Mouse (Mus musculus) NIH3T3 (cell line): ENCODE results near the gene Pmepa1.

Experiments
- DNase-seq: peaks from one replicate; pipeline ENCODE4 v3.0.0-alpha.2; 2012; ENCODE audit warnings: low read depth

Gene Pmepa1

DNA sequence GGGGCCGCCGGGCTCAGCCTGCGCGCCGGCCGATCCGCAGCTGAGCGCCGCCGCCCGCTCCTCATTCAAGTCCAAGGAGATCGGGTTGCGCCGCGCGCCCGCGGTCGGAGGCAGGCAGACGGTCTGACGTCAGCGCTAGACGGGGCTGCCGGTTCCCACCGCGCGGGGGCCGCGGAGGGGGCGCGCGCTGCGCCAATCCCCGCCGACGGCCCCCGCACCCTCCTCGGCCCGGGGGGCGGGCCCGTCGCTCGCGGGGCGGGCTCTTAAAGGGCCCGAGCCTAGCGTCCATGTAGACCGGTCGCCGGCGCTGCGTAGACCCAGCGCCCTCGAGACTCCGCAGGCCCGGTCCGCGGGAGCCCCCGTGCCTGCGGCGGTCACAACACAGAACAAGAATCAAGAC is at the start of gene Pmepa1:
Gene Pmepa1 (minus strand): TSS at position 125 of the 400 bp plus-strand sequence.
- peak; percentile 97 for DNase-seq

DNA sequence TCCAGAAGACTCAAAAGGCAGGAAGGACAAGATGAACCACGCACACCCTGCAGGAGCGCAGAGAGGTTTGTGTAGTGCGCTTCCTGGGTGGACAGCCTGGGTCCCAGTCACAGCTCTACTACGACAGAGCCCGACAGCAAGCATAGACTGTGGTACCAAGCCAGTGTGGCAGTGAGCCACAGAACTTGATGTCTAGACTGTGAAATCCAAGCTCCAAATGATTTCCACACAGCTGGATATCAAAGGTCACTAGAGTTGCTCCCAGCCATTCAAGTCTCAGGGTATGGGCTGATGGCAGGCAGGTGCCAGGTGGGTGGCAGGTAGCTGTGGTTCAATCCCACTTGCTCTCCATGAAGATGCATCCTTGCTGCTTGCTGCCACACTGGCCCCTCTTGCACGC is 45.4 kb upstream of the Pmepa1 start:
- no peak for DNase-seq

- DNase-seq: no peak
These were observed 44.9 kb upstream of the Pmepa1 start for GRCm38 (mm10) chr2:173321194-173321593.

DNA sequence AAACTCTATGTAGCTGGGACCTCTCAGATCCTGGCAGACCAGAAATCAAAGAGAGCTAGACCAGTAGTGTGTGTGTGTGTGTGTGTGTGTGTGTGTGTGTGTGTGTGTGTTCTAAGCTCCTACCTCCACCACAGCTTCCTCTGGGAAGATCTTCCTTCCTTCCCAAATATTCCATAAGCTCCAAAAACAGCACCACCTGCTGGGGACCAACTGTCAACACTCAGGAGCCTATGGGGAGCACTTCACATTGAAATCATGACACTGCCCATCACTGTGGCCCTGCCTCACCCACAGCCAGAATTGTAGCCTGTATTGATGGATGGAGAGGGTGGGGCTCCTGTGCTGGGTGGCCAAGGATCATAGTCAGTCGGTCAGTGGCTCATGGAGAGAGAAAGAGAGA is 38.0 kb upstream of the Pmepa1 start:
- no peak for DNase-seq

- no peak for DNase-seq
These were observed 32.2 kb upstream of the Pmepa1 start for GRCm38 (mm10) chr2:173308486-173308885.

- DNase-seq: no peak
These were observed 31.7 kb upstream of the Pmepa1 start for GRCm38 (mm10) chr2:173307984-173308383.

DNA sequence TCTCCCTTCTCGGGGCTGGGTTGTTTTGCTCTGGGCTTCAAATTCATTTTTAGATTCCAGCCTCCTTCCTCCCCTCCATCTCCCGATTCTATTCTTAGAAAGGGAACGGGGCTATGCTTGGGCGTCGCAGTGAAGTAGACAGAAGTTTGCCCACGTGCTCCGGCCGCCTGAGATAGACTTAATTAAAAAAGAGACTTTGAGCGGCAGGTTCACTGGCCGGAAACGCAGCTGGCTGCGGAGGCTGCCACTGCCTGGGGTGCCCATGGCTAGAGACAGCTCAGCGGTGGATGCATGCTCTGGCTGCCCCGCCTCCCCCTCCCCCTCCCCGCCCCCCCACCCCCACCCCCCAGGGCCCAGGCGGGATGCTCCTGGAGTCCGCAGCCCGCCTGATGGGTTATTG is 31.2 kb upstream of the Pmepa1 start:
- DNase-seq: no peak

DNA sequence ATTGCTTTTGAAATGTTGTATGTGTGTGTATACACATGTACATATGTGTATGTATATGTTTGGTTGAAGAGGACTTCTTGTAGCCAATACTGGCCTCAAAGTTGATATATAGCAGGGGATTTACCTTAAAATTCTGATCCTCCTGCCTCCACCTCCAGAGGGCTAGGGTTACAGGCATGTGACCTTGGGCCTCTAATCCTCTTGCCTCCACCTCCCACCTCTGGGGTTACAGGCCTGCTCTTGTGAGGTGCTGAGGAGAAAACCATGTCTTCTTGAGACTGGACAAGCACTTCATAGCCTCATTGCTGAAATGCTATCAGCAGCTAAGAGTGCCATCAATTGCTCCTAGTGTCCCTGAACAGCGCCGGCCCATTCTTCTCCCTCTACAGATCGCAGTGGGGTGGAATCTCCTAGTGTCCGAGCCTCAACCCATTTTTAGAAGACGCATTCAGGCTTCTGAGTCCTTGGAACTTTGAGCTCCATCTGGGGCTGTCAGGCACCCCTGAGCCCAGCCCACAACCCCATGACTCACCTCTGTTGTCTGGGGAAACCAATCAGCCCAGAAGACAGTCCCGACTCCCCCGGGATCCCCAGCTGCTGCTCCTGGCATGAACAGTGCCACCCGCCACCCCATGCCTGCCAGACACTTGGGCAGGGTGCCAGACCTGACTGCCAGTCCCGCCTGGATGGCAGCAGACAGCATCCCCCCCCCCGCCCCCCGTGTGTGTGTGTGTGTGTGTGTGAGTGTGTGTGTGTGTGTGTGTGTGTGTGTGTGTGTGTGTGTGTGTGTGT is 30.6 kb upstream of the Pmepa1 start:
- peak; percentile 63 for DNase-seq

DNA sequence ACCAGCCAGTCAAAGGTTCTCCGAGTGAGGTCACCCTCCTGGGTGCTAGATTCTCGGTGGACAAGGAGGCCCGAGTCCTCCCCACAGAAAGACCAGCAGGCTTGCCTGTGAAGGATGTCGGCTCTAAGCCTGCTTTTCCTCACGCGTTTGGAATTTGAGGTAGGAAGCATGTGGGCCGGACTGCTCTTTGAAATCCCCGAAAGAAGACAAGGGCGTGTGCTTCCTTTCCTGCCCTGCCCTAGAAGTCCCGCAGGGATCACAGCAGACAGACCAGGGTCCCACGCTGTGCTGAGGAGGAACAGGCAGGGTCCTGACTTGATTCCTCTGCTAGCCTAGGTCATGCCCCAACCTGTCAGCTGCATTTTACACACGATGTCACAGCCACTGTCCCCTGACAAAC is 28.7 kb upstream of the Pmepa1 start:
- DNase-seq: no peak

GRCm38 (mm10) chr2:173300663-173301630 is 24.6 kb upstream of the Pmepa1 start:
- no peak for DNase-seq

GRCm38 (mm10) chr2:173296408-173296807 is 20.1 kb upstream of the Pmepa1 start:
- no peak for DNase-seq

GRCm38 (mm10) chr2:173293042-173293441 is 16.7 kb upstream of the Pmepa1 start:
- no peak for DNase-seq

DNA sequence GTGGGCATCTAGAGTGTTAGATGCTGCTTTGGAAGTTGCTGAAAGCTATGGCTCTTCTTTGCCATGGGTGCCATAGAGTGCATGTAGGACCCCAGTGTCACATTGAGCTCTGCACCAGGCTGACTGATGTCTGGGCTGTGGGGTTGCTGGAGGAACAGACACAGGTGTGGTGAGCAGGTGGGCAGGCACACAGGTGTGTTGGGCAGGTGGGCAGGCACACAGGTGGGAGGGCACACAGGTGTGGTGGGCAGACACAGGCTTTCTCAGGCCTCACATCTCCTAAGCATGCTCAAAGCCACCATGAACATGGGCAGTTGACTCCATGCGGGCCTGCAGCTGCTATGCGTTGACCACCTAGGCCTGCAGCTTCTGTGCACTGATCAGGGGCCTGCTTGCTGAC is 16.2 kb upstream of the Pmepa1 start:
- DNase-seq: no peak

DNA sequence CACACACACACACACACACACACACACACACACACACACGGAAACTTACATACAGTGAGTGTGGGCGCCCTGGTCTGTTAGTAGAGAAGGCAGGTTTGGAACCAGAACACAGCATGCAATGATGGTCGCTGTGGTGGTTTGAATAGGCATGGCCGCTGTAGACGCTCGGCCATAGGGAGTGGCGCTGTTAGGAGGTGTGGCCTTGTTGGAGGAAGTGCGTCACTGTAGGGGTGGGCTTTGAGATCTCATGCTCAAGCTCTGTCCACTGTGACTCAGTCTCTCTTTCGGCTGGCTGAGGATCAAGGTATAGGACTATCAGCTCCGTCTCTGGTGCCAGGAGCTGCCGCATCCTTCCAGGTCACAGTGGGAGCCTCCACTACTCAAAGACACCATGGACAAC is 14.6 kb upstream of the Pmepa1 start:
- no peak for DNase-seq

DNA sequence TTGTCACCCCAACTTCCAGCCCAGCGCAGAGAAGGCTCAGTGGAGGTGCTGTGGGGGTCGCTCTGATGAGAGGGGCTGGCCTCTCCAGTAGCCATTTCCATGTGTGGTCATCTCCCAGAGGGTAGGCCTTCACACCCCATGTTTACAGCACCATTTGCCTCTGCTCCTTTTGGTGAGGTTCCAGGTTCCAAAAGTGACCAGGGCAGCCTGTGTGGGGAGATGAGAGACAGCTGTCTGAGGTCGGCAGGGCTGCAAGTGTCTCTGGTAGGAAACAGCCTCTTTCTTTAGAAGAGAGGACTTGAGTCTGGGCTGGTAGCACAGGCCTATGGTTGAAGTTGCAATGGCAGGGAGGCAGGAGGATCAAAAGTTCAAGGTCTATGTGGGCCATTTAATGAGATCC is 13.6 kb upstream of the Pmepa1 start:
- DNase-seq: no peak

DNA sequence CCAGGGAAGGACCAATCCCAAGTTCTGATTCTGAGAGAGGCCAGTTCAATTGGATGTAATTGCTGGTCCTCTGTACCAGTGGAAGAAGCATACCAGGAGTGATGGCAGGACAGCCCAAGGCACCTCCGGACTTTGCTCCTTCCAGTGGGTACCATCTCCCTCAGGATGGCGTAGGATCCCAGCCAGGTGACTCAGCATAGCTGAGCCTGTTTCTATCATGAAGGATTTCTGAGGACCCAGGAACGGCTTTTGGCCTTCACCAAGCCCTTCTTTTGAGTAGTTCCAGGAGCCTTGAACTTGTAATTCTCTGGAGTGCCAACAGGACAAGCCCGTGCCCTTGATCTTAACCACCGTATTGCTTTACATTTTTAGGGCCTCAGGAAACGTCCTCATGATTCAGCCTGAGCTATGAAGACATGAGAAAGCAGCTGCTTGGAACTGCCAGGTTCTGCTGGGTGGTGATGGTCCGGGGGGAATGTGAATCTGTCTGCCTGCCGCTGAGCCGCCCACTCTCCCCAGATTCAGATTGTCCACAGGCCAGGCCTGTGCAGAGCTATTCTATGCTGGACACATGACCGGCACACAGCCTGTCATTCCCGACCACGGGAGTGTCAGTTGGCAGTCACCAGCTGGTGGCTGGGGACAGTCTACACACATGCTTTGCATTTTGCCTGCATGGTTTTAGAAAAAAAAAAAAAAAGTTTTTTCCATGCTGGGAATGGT is 9.6 kb upstream of the Pmepa1 start:
- DNase-seq: no peak

DNA sequence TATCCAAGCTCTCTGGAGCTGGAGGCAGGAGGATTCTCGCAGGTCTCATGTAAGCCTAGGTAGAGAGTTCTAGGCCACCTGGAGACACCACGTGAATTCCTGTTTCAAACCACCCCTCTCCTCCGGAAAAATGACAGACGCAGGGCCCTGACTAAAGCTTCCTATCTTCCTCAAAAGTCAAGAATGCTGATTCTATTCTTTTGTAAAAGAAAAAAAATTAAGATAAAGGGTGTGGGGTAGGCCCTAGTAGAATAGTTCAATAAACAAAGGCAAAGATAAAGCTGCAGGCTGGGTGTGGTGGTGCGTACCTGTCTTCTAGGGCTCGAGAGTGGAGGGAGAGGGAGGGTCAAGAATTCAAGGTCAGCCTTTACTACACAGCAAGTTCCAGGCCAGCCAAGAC is 8.4 kb upstream of the Pmepa1 start:
- DNase-seq: no peak

GRCm38 (mm10) chr2:173282191-173282590 is 5.9 kb upstream of the Pmepa1 start:
- DNase-seq: no peak

DNA sequence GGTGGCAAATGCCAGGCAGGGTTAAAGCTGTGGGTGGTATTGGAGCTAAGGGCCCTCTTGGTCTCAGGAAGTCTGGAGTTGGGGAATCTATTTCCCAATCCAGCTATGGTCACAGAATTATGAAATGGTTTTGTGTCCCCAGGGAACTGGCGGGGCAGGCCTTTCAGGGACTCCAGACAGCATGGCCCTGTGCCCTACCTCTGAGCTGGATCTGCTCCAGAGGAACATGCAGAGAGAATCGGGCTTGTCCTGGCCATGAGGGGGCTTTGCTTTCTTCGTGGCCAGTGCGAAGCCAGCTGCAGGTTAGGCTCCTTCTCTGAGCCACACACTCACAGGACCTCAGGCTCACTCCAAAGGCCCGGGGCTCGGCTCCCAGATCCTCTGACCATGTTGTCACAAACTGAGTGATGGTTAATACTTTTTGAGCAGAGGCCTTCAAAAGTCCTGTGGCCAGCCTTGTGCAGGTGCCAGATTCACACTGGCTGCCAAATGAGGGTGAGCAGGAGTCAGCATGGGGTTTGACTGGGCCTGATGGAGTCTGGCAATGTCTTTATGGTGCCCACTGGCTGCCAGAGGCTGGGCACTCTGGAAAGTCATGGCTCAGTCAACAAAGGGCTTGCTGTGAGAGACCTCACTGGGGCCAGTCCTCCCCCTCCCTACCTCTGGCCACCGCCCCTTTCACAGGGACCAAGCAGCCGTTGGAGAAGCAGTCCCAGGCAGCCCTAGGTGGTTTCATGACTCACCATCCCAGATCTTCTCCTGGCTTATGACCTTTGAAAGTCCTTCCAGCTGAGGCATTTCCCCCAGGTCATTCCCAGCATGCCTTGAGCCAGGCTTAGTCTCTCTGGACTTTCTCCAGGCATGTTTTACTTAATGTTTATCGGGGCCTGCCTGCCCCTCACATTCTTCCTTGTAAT is 4.9 kb upstream of the Pmepa1 start:
- peak; percentile 55 for DNase-seq

DNA sequence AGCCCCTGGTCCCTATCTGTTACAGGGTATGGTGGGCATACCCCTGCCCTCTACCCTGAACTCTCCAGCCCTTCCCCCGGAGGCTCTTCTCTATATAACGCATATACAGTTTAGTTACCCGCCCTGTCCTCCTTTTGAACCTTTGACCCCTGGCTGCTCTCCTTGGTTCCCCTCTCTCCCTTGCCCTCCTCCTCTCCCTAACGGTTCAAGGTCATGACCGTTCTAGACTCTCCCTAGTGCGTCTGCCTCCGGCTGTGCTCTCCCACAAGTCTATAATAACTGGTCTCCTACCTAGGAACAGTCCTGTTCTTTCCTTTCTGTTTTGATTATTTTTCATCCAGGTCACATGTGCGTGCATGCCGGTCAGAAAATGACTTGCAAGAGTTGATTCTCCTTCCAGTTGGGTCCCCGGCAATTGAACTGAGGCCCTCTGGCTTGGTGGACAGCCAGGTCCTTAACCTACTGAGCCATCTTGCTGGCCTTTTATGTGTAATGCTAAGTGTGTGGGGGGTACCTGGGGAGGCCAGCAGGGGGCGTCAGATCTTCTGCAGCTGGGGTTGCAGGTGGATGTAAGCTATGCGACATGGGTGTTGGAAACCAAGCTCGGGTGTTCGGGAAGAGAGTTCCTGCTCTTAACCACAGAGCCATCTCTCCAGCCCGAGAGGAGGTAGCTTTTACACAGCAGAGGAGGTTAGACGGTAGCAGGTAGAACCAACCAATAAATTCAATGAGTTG is 2.7 kb upstream of the Pmepa1 start:
- peak; percentile 43 for DNase-seq

- peak; percentile 53 for DNase-seq
These were observed 526 bp upstream of the Pmepa1 start for GRCm38 (mm10) chr2:173276859-173277258.
